Mouse (Mus musculus) lung, postnatal 0 days (tissue): ENCODE results near the gene Card10. TPM values are rescaled to one million over a fixed set of nuclear protein-coding genes. Genes with fewer than 3 reads are reported as not detected.

Source experiments
- ATAC-seq: fragments of 200-750 bp; cut with Nextera tagmentation; 2 replicates; pipeline ENCODE4 v1.8.0; 2017; ENCODE audit warnings: moderate library complexity
- DNase-seq: peaks from one replicate; pipeline ENCODE4 v3.0.0-alpha.2; 2016; ENCODE audit warnings: low spot score
- H3K27ac ChIP-seq: fragments of 300-500 bp; sonication (generic); 2 replicates; pipeline ENCODE4 v1.5.1; 2014; ENCODE audit warnings: antibody characterized with exemption, mild to moderate bottlenecking, low read length, mixed read lengths
- H3K27me3 ChIP-seq: fragments of 300-500 bp; sonication (generic); replicated peaks from 2 replicates; pipeline ENCODE4 v1.6.1; 2014; ENCODE audit warnings: low read length, mixed read lengths; ENCODE audit not compliant: insufficient read depth
- H3K36me3 ChIP-seq: fragments of 300-500 bp; sonication (generic); 2 replicates; pipeline ENCODE4 v1.6.1; 2014; ENCODE audit warnings: low read length, mixed read lengths; ENCODE audit not compliant: insufficient read depth
- H3K4me1 ChIP-seq: fragments of 300-500 bp; sonication (generic); 2 replicates; pipeline ENCODE4 v1.6.1; 2014; ENCODE audit warnings: antibody characterized with exemption, low read depth, low read length, mixed read lengths; ENCODE audit not compliant: insufficient read depth
- H3K4me2 ChIP-seq: fragments of 300-500 bp; sonication (generic); replicated peaks from 2 replicates; pipeline ENCODE4 v1.6.1; 2014; ENCODE audit warnings: low read depth, mild to moderate bottlenecking, low read length, moderate library complexity, mixed read lengths
- H3K4me3 ChIP-seq: fragments of 300-500 bp; sonication (generic); 2 replicates; pipeline ENCODE4 v1.5.1; 2014; ENCODE audit warnings: low read depth, low read length
- H3K9ac ChIP-seq: fragments of 300-500 bp; sonication (generic); replicated peaks from 2 replicates; pipeline ENCODE4 v1.6.1; 2014; ENCODE audit warnings: low read depth, mild to moderate bottlenecking
- H3K9me3 ChIP-seq: fragments of 300-500 bp; sonication (generic); 2 replicates; pipeline ENCODE4 v1.6.1; 2016; ENCODE audit warnings: low read length, mixed read lengths
- CTCF ChIP-seq: IDR thresholded peaks from 2 replicates; pipeline ENCODE4 v1.5.1; 2016; ENCODE audit warnings: antibody characterized with exemption, mild to moderate bottlenecking
- EP300 ChIP-seq: IDR thresholded peaks from 2 replicates; pipeline ENCODE4 v1.6.1; 2016; ENCODE audit warnings: antibody characterized with exemption, mild to moderate bottlenecking, control low read depth
- WGBS: fragments of 180-500 bp; shearing (Covaris S2); extraction: QIAGEN DNeasy Blood & Tissue Kit; methylation state at CpG from one replicate; pipeline ENCODE4 v1.1.7; 2014; 5-methylcytosine and 5-hydroxymethylcytosine counted together
- polyA plus RNA-seq: library from polyadenylated mRNA; unstranded; fragments of >200 nt; fragmentation: Nextera tagmentation; extraction: Ambion mirVana; gene quantifications from 2 replicates; pipeline ENCODE4 v1.2.1, GENCODE M21; 2015

Gene Card10
- polyA plus RNA-seq, 1 experiment from 2014 or later: 7.5 TPM

GRCm38 (mm10) chr15:78803499-78803900 is 658 bp upstream of the Card10 start:
- ATAC-seq: peak; percentile 63
- Histone ChIP-seq H3K9ac (no peak overlapping the region), H3K27ac (peak overlapping the region; percentile 90)

GRCm38 (mm10) chr15:78801971-78802741 is 686 bp downstream of the Card10 start:
- peaks cover 11% of the 10 kb centered on the region for H3K4me1 ChIP-seq
- peak overlapping the region; percentile 90 for H3K27ac ChIP-seq
- WGBS: 3% methylated on average over 62 of the region's 67 CpGs
- TF ChIP-seq CTCF (peak; percentile 22), EP300 (no peak)
- DNase-seq: peak; percentile 33
- H3K27me3 ChIP-seq: no peaks in the 10 kb centered on the region
- H3K4me3 ChIP-seq: peak overlapping the region; percentile 73
- H3K9me3 ChIP-seq: no peaks in the 10 kb centered on the region
- peak overlapping the region; percentile 92 for H3K4me2 ChIP-seq
- peak overlapping the region; percentile 70 for H3K9ac ChIP-seq
- peak; percentile 29 for ATAC-seq
- 0 out of 2 replicates have a peak, but pooled peaks cover 4% of the 10 kb centered on the region for H3K36me3 ChIP-seq

More at GRCm38 (mm10) chr15:78803499-78803900, 658 bp upstream of the Card10 start:
- TF ChIP-seq EP300 (peak; percentile 72), CTCF (no peak)
- H3K4me2 ChIP-seq: peak overlapping the region; percentile 92
- no peaks in the 10 kb centered on the region for H3K9me3 ChIP-seq
- 0 out of 2 replicates have a peak, but pooled peaks cover 4% of the 10 kb centered on the region for H3K36me3 ChIP-seq
- DNase-seq: peak; percentile 73
- H3K27me3 ChIP-seq: no peaks in the 10 kb centered on the region
- H3K4me1 ChIP-seq: peaks cover 11% of the 10 kb centered on the region
- WGBS: 6% methylated on average over 8 of the region's 8 CpGs
- H3K4me3 ChIP-seq: no peak overlapping the region; the same call in 1 of the 2 replicates

- TF ChIP-seq CTCF: no peak
- TF ChIP-seq EP300: no peak
- Histone ChIP-seq H3K27ac (peak overlapping the region; percentile 90; the same call in 1 of the 2 replicates), H3K4me2 (peak overlapping the region; percentile 92), H3K27me3 (no peaks in the 10 kb centered on the region), H3K9ac (peak overlapping the region; percentile 70), H3K4me3 (peak overlapping the region; percentile 73), H3K36me3 (0 out of 2 replicates have a peak, but pooled peaks cover 4% of the 10 kb centered on the region), H3K9me3 (no peaks in the 10 kb centered on the region), H3K4me1 (peaks cover 13% of the 10 kb centered on the region)
- no peak for ATAC-seq
- 54% methylated on average over 9 of the region's 9 CpGs for WGBS
- no peak for DNase-seq
Observed at GRCm38 (mm10) chr15:78801571-78801970, 1.3 kb downstream of the Card10 start.

GRCm38 (mm10) chr15:78799029-78799428 is 3.8 kb downstream of the Card10 start:
- Histone ChIP-seq H3K9me3 (no peaks in the 10 kb centered on the region), H3K4me3 (no peak overlapping the region), H3K27ac (no peak overlapping the region), H3K27me3 (no peaks in the 10 kb centered on the region), H3K9ac (no peak overlapping the region), H3K4me1 (peaks cover 22% of the 10 kb centered on the region), H3K4me2 (no peak overlapping the region), H3K36me3 (0 out of 2 replicates have a peak, but pooled peaks cover 4% of the 10 kb centered on the region)
- WGBS: 57% methylated on average over 21 of the region's 21 CpGs
- no peak for TF ChIP-seq CTCF
- TF ChIP-seq EP300: no peak
- ATAC-seq: no peak
- no peak for DNase-seq

GRCm38 (mm10) chr15:78797060-78797329 is 5.8 kb downstream of the Card10 start:
- peaks cover 4% of the 10 kb centered on the region; the same call in 1 of the 2 replicates for H3K36me3 ChIP-seq
- DNase-seq (no peak), ATAC-seq (no peak)
- H3K27ac ChIP-seq: no peak overlapping the region
- no peak overlapping the region for H3K4me2 ChIP-seq
- H3K9me3 ChIP-seq: no peaks in the 10 kb centered on the region
- no peak for TF ChIP-seq EP300
- no peak for TF ChIP-seq CTCF
- peaks cover 19% of the 10 kb centered on the region; the same call in 1 of the 2 replicates for H3K4me1 ChIP-seq
- no peak overlapping the region for H3K9ac ChIP-seq
- H3K4me3 ChIP-seq: no peak overlapping the region
- WGBS: 82% methylated on average over 8 of the region's 8 CpGs
- H3K27me3 ChIP-seq: no peaks in the 10 kb centered on the region

- DNase-seq: peak; percentile 44
- H3K9me3 ChIP-seq: no peaks in the 10 kb centered on the region
- H3K4me2 ChIP-seq: no peak overlapping the region
- H3K27ac ChIP-seq: 0 out of 2 replicates have a peak overlapping the region, but pooled peaks have one; percentile 20
- peak; percentile 38 for ATAC-seq
- no peak overlapping the region for H3K9ac ChIP-seq
- WGBS: 30% methylated on average over 25 of the region's 25 CpGs
- H3K4me1 ChIP-seq: peaks cover 17% of the 10 kb centered on the region; the same call in 1 of the 2 replicates
- H3K27me3 ChIP-seq: no peaks in the 10 kb centered on the region
- peaks cover 4% of the 10 kb centered on the region; the same call in 1 of the 2 replicates for H3K36me3 ChIP-seq
- H3K4me3 ChIP-seq: no peak overlapping the region
- no peak for TF ChIP-seq EP300
- TF ChIP-seq CTCF: no peak
Observed at GRCm38 (mm10) chr15:78796196-78797059, 6.4 kb downstream of the Card10 start.
